Mouse (Mus musculus): ENCODE results near the gene Klk7.

- TF ChIP-seq CTCF (IDR thresholded peaks at IDR 0.05; ENCODE audit: low read depth, low read length): no peak
- no peak for TF ChIP-seq EP300 (IDR thresholded peaks at IDR 0.05; ENCODE audit: insufficient read depth, low read depth, low read length)
- no peak for TF ChIP-seq POLR2A (IDR thresholded peaks at IDR 0.05; ENCODE audit: insufficient read depth, low read length)
These were observed 46.4 kb downstream of the Klk7 start for GRCm38 (mm10) chr7:43857501-43857900.

Measured in ES-Bruce4 (cell line).